Mouse (Mus musculus) E14TG2a.4 (cell line): ENCODE data around the gene Elmod2.
"Not testable (repeated sequence)": the region's sequence is repeated elsewhere in the genome, so short reads cannot be mapped to it uniquely, and the experiment has no call there.

Experiments
- H3K27me3 ChIP-seq: 2 replicates; pipeline ENCODE4 v1.6.1; 2014; ENCODE audit warnings: low read length, control low read depth; ENCODE audit not compliant: insufficient read depth
- H3K36me3 ChIP-seq: 2 replicates; pipeline ENCODE4 v1.6.1; 2014; ENCODE audit warnings: low read length, control low read depth; ENCODE audit not compliant: insufficient read depth
- H3K4me1 ChIP-seq: replicated peaks from 2 replicates; pipeline ENCODE4 v1.6.1; 2014; ENCODE audit warnings: low read depth, low read length, control low read depth
- H3K4me3 ChIP-seq: replicated peaks from 2 replicates; pipeline ENCODE4 v1.5.1; 2014; ENCODE audit warnings: mild to moderate bottlenecking, low read length
- H3K9me3 ChIP-seq: 2 replicates; pipeline ENCODE4 v1.6.1; 2014; ENCODE audit warnings: low read length, control low read depth
- CTCF ChIP-seq: conservative IDR thresholded peaks from 2 replicates; pipeline ENCODE4 v1.5.1; 2014; ENCODE audit warnings: low read length
- NANOG ChIP-seq: IDR thresholded peaks from 2 replicates; pipeline ENCODE4 v1.6.1; 2014; ENCODE audit warnings: borderline replicate concordance, low read length, mixed read lengths
- POU5F1 ChIP-seq: IDR thresholded peaks from 2 replicates; pipeline ENCODE4 v1.6.1; 2014; ENCODE audit warnings: low read length, borderline replicate concordance

Gene Elmod2

DNA sequence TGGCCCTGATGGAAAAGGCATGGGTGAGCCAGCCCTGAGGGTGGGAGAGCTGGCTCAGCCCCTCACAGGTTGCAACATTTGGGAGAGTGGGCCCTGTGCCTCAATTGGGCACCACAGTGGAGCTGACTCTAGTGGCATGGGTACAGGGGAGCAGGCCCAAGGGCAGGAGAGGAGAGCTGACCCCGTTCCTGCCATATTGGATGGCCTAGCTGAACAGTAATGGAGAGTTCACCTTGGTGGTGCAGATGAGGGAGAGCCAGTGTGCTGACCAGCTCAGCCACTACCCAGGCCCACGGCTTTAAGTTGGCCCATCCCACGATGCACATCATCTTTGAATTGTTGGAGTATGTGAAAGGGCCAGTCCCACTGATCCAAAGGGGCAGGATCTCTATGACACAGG, 9.8 kb upstream of the Elmod2 start:
- H3K9me3 ChIP-seq: no peaks in the 10 kb centered on the region
- TF ChIP-seq POU5F1 (no peak), CTCF (no peak), NANOG (no peak)
- H3K4me1 ChIP-seq: peaks cover 5% of the 10 kb centered on the region; the same call in 1 of the 2 replicates
- H3K36me3 ChIP-seq: no peaks in the 10 kb centered on the region
- no peak overlapping the region for H3K4me3 ChIP-seq
- no peaks in the 10 kb centered on the region; the same call in 1 of the 2 replicates for H3K27me3 ChIP-seq

DNA sequence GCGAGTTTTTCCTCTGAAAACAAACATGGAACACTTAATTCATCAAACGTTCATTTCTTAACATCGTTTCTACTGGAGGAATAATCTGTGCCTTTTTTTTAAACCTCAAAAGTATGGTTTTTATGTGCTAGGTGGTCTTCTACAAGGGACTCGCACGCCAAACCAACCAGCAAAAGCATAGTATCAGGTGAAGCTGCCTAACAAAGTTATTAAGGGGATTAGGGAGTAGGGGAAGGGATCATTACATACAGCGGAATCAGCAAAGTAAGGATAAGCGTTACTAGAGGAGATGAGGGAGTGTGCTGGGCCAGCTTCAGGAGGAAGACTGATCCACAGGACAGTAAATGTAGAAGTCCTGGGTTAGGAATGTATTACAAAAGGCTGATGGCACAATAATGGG, 578 bp upstream of the Elmod2 start:
- H3K36me3 ChIP-seq: peaks cover 7% of the 10 kb centered on the region; the same call in 1 of the 2 replicates
- H3K9me3 ChIP-seq: no peaks in the 10 kb centered on the region
- peak overlapping the region; percentile 100 for H3K4me3 ChIP-seq
- peaks cover 10% of the 10 kb centered on the region for H3K27me3 ChIP-seq
- H3K4me1 ChIP-seq: peaks cover 28% of the 10 kb centered on the region
- TF ChIP-seq CTCF: no peak
- no peak for TF ChIP-seq NANOG
- TF ChIP-seq POU5F1: no peak

DNA sequence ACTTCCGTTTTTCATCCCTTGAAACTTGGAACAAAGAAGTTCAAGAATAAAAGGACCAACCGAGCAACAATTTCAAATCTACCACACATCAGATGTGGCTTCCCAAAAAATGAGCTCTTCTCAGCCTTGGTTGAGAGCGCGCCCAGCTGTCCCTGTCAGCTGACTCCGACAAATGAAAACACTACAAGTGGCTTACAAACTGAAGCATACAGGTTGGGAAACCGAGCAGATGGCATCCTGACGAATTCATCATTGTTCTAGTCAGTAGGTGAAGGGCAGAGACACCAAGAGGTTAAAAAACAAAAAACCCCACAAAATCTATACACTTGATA, 753 bp downstream of the Elmod2 start:
- TF ChIP-seq NANOG: no peak
- TF ChIP-seq POU5F1: no peak
- no peak for TF ChIP-seq CTCF
- H3K4me1 ChIP-seq: peaks cover 34% of the 10 kb centered on the region
- peaks cover 10% of the 10 kb centered on the region for H3K27me3 ChIP-seq
- peaks cover 7% of the 10 kb centered on the region; the same call in 1 of the 2 replicates for H3K36me3 ChIP-seq
- peak overlapping the region; percentile 100 for H3K4me3 ChIP-seq
- no peaks in the 10 kb centered on the region for H3K9me3 ChIP-seq

DNA sequence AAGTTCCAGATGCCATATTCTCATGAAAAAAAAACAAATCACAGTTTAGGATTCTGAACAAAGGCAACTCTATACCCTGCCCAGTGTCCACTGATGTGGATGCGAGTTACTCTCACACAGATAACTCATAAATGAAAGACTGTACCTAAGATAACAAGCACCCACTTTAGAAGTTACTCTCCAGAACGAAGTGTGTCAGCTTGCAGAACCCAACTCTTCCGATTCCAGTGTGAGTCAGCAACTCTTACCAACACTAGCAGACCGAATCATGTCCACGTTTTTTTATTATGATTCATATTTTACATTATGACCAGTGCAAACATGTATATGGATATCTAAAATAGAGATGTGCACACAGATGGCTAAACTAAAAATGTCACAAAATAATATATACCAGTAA, 4.4 kb downstream of the Elmod2 start:
- TF ChIP-seq CTCF: no peak
- TF ChIP-seq NANOG: no peak
- no peak for TF ChIP-seq POU5F1
- no peaks in the 10 kb centered on the region for H3K27me3 ChIP-seq
- peaks cover 23% of the 10 kb centered on the region for H3K4me1 ChIP-seq
- no peak overlapping the region for H3K4me3 ChIP-seq
- H3K36me3 ChIP-seq: peaks cover 7% of the 10 kb centered on the region; the same call in 1 of the 2 replicates
- H3K9me3 ChIP-seq: no peaks in the 10 kb centered on the region

DNA sequence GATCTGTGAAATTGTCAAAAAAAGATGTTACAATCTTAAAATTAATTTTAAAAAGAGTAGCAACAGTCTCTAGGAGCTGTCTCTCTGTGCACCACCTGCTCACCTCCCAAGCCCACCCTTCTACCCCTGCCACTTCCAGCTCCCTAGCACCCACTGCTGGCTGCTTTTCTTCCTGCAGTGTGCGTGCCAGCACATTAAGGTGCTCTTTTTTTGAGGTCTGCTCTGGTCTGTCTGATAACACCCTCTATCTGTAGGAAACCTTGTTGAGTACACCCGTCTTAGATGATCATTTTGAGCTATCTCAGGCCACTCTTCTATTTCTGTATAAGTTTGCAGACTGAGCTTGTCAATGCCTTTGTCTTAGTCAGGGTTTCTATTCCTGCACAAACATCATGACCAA, 9.2 kb downstream of the Elmod2 start:
- Histone ChIP-seq H3K4me1 (peaks cover 33% of the 10 kb centered on the region), H3K4me3 (no peak overlapping the region), H3K36me3 (peaks cover 10% of the 10 kb centered on the region), H3K27me3 (no peaks in the 10 kb centered on the region), H3K9me3 (no peaks in the 10 kb centered on the region)
- TF ChIP-seq POU5F1: no peak
- peak; percentile 91 for TF ChIP-seq CTCF
- TF ChIP-seq NANOG: no peak

DNA sequence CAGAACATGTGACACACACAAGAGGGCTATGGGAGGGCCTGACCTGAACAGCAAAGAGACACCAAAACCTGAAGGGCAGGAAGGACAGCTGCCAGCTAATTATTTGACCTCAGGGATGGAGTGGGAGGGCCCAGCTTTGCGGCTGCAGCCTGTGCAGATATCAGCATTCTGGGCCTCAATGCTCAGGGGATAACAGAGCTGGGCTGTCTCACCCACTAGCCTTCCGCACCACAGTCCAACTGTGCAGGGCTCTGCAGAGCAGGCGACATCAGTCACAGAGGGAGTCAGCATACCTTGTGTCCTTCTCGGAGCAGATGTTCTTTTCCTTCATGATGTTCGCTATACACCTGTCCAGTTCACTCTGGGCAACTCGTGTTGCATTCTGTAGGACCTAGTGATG, 9.9 kb downstream of the Elmod2 start:
- no peak for TF ChIP-seq CTCF
- TF ChIP-seq POU5F1: no peak
- TF ChIP-seq NANOG: no peak
- H3K9me3 ChIP-seq: no peaks in the 10 kb centered on the region
- no peaks in the 10 kb centered on the region for H3K27me3 ChIP-seq
- H3K4me3 ChIP-seq: no peak overlapping the region
- peaks cover 31% of the 10 kb centered on the region for H3K4me1 ChIP-seq
- H3K36me3 ChIP-seq: peaks cover 14% of the 10 kb centered on the region

DNA sequence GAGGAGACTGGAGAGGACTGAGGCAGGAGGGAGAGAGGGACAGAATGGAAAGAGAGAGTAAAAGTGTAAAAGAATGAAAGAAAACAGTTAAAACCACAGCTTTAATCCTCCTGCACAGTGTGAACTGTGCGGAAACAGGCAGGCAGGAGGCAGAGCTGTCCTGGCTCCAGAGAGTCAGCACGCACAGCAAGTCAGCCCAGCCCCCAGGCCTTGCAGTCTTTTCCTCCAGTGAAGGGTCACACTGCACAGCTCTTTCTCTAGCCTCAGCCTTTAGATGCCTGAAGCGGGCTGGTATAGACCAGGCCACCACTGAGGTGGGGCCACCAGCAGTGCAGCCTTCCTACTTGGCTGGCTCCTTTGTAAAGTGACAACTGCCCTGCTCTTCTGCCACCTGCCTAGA, 11.7 kb downstream of the Elmod2 start:
- Histone ChIP-seq H3K4me1 (peaks cover 41% of the 10 kb centered on the region), H3K36me3 (peaks cover 19% of the 10 kb centered on the region), H3K27me3 (no peaks in the 10 kb centered on the region), H3K9me3 (no peaks in the 10 kb centered on the region), H3K4me3 (0 out of 2 replicates have a peak overlapping the region, but pooled peaks have one; percentile 7)
- TF ChIP-seq NANOG (no peak), POU5F1 (no peak), CTCF (no peak)

DNA sequence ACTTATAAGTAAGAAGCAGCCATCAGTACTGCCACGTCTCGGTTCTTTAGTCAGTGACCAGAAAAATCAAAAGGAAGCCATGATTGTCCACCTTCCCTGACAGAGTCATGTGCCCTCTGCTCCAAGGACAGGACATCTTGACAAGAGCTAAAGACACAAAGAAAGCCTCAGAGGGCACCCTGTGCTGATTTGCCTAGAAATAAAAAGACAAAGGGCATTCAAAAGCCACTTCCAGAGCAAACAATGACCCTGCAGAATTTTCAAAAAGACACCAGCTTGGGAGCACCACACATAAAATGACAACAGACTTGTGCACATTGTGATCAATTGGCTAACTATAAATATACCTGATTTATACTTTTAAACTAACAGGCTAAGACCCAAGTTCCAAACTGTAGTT, 16.6 kb downstream of the Elmod2 start:
- peak overlapping the region; percentile 30; the same call in 1 of the 2 replicates for H3K4me3 ChIP-seq
- peaks cover 19% of the 10 kb centered on the region for H3K36me3 ChIP-seq
- H3K27me3 ChIP-seq: no peaks in the 10 kb centered on the region
- H3K4me1 ChIP-seq: peaks cover 39% of the 10 kb centered on the region
- H3K9me3 ChIP-seq: no peaks in the 10 kb centered on the region
- no peak for TF ChIP-seq POU5F1
- no peak for TF ChIP-seq CTCF
- peak; percentile 64; the same call in 1 of the 2 replicates for TF ChIP-seq NANOG

DNA sequence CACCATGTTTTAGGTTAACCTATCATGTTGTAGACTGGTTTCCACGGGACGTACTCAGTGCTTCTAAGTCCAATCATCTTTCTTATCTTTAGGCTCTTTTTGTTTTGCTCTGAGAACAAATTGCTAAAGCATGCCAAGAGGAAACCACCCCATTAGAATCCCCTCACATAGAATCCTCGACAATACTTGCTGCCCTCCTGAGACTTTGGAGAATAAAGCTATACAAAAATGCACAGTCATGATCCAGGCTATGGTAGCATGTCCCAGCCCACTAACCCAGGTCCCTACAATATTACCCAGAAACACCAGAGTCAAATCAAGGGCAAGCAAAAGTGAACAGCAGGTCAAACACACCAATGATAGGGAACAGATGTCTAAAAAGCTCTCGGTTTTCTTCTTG, 17.2 kb downstream of the Elmod2 start:
- Histone ChIP-seq H3K36me3 (peaks cover 19% of the 10 kb centered on the region), H3K4me3 (peak overlapping the region; percentile 30; the same call in 1 of the 2 replicates), H3K4me1 (peaks cover 34% of the 10 kb centered on the region)
- not testable (repeated sequence) for H3K9me3 ChIP-seq, H3K27me3 ChIP-seq
